Mouse (Mus musculus): ENCODE data around the gene Il21. TPM values are rescaled to one million over a fixed set of nuclear protein-coding genes. Genes with fewer than 3 reads are reported as not detected.

Il21 gene
- total RNA-seq, 2 experiments from 2014 or later, result 0.48 TPM; not detected in 1

DNA sequence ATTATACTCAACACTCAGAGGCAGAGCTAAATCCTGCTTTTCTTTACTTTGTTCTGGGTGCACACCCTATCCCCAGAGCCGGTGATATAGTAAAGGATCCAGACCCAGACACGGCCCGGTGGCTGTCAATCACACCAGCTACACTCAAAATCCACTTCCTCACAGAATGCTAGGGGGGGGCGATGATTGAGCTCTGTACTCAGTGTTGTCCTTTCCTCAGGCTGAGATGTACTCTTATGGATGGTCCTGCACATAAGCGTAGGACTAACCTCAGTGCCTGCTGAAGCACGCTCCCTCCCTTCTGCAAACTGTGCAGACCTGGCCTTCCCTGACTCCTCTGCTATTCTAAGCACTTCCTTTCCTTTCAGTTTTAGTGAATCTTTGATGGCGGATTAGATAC is 29.6 kb downstream of the Il21 start:
- intact Hi-C loops (cut with DNase I), result loop anchor here (5.0 kb wide), 2 partner anchors 151 to 566 kb away; no protein-coding TSS in a partner anchor
- no peak for DNase-seq (ENCODE audit: low spot score in 2 of 2)

DNA sequence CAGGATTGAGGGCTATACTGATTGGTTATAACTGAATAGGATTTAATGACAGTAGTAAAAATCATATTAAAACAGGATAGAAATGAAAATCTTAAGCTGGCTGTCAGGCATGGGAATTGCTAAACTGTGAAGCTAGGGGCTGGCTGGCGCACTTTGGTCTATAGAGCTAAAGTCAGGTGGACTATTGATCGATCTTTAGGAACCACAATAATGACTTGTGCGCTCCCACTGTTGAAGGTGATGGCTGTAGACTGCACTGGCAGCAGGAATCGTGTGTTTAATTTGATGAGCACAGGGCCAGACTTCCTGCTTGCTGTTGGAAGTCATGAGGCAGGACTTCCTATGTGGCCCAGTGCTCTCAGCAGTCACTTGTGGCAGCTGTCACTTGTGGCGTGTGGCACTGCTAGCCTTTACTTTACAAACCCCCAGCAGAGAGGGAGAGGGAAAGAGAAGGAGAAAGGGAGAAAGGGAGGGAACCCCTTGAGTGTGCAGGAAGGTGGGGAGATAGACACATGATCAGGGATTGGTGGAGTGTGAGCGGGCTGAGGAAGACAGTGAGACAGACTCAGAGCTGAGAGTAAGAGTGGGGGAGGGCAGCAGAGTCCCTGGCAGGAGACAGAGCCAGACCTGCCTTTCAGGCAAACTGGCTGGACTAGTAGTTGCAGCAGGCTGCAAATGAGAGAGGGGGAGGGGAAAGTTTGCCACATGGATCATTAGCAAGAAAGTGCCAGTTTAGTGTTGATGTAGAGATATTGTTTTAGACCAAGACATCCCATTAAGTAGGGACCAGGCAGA is 31.1 kb downstream of the Il21 start:
- intact Hi-C loops (cut with DNase I), result loop anchor here (5.0 kb wide), 2 partner anchors 149 to 564 kb away; no protein-coding TSS in a partner anchor
- DNase-seq (ENCODE audit: low spot score in 2 of 2), result no peak

DNA sequence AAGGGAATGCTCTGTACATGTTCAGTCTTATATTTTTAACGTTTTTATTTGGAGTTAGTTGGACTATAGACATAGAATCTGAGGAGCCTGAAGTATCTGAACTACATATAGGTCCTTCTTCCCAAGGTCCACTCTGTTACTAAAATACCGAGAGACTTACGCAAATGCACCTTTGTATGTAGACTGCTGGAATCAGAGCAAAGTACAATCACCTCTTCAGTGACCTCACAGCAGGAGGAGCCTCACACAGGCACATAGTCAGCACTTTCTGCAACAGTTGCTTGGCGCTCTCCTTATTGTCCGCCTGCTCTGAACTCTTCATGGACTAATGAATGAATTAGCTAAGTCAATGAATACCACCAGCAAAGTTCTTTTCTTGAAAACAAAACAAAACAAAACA is 34.1 kb downstream of the Il21 start:
- intact Hi-C loops (cut with DNase I), result no loop called here

DNA sequence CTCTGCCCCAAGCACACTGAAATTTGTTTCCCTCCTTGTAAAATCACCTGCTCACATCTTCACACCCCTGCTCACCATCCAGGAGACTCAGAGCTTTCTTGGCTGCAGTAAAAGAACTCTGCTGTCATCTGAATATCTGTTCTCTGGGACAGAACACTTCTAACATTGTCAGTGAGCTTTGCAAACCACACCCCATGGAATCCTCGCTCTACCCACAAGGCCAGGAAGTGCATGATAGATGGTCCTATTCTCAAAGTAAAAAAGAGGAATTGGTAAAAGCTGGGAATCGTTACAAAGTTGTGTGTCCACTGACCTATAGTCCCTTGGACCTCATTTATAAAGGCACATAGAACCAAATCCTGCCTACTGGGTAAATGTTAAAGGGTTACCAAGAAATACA is 40.5 kb downstream of the Il21 start:
- DNase-seq (ENCODE audit: low spot score in 2 of 2), result no peak
- intact Hi-C loops (cut with DNase I), result no loop called here

More for the DNA sequence above, 34.1 kb downstream of the Il21 start:
- DNase-seq (ENCODE audit: low spot score in 2 of 2), result no peak

DNA sequence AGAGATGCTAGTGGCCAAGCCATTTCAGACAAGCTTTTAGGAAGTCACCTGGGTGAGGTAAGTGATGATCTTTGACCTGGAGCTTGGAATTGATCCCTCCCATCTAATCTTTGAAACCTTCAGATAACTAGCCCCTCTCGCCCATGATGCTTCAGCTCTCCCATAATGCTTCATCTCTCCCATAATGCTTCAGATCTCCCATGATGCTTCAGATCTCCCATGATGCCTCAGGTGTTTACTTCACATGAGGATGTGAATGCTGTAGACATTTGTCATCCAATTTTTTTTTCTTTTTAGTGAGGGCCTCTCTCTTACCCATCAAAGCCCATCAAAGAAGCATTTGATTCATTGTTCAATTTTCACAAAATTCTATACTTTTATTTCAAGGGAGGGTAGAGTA is 46.9 kb downstream of the Il21 start:
- intact Hi-C loops (cut with DNase I), result no loop called here
- no peak for DNase-seq (ENCODE audit: low spot score in 2 of 2)

DNA sequence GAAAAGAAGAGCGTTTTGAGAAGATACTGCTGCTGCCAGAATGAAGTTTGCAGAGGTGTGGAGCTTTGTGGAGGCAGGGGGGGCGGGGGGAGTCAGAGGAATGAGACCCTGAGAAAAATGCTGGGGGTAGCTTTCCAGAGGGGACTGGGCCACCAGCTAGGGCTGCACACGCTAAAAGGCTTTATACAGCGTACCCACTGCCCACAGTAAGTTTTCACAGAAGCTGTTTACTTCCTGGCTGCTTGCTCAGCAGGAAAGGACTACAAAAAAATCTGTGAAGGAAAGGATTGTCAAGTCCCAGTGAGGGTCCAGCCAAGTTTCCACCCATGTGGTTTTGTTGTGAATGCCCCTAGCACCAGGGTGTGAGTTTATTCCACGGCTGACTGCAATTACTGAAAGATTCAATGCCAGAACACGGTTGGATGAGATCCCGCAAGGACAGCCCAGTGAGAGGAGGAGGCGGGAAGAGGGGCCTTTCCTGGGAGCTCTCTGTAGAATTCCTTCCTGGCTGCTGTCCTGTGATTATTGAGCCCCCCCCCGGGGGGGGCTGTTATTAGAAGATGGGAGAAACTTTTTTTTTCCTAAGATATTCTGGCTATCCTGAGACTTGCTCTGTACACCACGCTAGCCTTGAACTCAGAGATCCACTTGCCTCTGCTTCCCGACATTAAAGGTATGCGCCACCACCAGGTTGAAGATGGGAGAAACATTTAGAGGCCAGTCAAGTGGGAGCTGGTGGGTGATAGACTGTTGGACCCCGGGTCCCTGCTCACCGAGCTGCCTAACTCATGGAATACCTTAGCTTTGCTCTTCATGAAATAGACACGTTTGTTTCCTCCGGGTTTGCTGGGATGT is 49.8 kb downstream of the Il21 start:
- peak; percentile 8 to 29 for DNase-seq (ENCODE audit: low spot score in 2 of 2)
- intact Hi-C loops (cut with DNase I), result no loop called here

DNA sequence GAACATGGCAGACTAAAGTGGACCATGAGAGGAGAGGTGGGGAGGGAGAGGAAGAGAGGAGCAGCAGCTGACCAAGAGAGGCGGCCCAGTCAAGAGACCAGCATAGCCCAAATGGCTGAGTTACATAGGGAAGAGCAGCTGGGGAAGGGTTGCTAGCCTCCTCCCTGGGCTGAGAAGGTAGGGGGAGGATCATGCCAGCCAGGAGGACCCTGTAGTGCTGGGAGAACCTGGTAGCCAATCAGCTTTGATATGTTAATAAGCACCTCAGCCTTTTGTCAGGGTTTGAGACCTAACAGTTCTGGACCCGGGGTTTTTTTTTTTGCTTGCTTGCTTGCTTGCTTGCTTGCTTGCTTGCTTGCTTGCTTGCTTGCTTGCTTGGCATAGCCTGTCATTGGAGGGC is 51.4 kb downstream of the Il21 start:
- intact Hi-C loops (cut with DNase I), result no loop called here
- no peak for DNase-seq (ENCODE audit: low spot score in 2 of 2)

DNA sequence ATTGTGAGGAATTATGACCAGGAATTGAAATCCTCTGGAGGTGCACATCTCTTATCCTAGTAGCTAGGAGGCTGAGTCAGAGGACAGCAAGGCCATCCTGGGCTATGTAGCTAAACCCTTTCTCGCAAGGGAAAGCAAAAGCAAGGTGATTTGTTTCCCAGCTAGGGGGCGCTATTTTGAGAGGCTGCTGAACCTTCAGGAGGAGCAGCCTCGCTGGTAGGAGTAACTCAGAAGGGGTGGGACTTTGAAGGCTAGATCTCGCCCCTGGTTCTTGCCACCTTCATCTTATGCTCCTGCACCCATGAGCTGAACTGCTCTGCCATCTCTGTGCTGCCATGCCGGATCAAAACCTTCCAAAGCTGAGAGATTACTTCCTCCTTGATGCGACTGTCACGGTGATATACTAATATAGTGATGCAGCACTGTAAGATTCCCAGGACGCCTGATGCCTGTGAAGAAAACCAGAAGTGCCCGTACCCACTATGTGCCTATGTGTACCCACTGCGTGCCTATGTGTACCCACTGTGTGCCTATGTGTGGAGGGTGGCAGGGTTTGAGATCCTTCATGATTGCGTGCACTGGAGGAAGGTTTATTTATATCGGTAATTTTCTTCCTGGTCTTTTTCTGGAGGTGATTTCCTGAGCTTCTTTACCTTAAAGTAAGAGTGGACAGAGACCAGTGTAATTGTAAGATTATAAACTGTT is 52.2 kb downstream of the Il21 start:
- intact Hi-C loops (cut with DNase I), result no loop called here
- DNase-seq (ENCODE audit: low spot score in 2 of 2), result no peak

DNA sequence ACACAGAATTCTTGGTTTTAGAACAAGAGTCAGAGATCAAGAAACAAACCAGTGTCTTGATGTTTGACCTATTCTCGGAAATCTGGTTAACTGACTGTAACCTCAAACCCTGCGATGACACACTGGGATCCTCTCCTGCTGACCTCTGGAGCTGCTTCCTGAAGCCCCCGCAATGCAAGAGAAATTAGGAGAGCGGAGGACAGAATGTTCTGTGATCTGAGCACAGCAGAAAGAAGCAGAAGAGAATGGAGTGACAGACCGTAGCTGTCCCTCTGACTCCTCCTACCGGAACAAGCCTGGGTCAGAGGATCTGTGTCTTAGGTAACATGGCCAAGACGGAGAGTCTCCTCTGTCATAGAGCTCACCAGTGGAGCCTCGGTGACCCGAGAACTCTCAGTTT is 53.0 kb downstream of the Il21 start:
- DNase-seq (ENCODE audit: low spot score in 2 of 2), result no peak
- intact Hi-C loops (cut with DNase I), result no loop called here

DNA sequence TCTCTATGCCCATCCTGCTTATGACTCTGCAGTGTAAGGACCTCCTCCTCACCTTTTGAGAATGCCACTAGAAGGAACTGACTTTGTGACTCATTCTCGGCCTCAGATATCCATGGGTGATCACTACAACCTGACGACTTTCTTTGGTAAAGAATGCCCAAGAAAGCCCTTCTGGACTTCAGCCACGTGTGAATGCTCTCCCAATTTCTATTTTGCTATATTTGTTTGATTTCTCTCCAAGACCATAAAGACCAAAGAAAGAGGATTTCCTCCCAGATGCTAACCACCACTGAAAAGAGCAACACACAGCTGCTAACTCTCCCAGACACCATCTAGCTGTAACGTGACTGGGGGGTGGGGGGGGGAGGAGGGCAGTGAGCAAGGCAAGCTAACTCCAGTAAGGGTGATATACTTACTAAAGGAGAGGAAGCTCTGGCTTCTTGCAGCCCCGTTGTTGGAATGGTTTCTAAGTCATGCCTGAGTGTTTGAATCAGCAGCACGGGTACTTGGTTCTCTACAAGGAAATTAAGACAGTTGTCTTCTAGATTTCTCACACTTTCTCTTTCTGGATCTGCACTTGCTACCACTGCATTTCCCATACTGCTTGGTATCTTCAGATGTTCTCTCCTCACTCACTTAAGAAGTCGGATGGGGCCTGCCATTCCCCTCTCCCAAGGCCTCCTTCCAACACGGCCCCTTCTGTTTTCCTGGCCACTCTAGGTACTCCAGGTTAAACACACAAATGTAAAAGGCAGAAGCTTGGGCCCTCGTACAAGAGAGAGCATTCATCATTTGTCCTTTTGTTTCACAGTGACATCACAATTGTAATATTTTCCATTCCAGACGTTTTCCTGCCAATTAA is 57.5 kb downstream of the Il21 start:
- intact Hi-C loops (cut with DNase I), result no loop called here
- DNase-seq (ENCODE audit: low spot score in 2 of 2), result no peak

DNA sequence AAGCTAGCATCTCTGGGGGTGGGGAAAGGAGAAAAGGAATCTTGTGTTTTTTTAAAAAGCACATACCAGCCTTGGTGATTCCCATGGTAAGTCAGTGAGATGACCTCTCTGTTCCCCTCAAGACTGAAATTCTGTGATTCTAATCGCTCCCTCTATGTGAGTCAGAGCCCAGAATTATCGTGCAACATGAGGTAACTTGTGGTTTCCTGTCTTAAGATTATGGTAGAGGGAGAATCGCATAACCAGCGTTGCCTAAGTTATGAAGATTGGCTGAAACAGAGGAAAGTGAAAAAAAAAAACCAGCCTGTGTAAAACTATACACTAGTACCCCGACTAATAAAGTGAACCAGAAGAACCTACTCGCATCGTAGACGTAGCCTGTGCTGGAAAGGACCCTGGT is 59.2 kb downstream of the Il21 start:
- intact Hi-C loops (cut with DNase I), result no loop called here
- DNase-seq (ENCODE audit: low spot score in 2 of 2), result no peak

Small RNA genes within 50 kb of the gene (microRNA-seq; reads per million reads assigned to microRNA genes)
- 0 reads per million in 2 experiments for gene Gm24169

Other genes with a start within 250 kb of the Il21 start
- gene Adad1, start 169.1 kb downstream of the Il21 start, total RNA-seq (2021), result not detected
- not detected for gene Il2, start 106.7 kb downstream of the Il21 start, total RNA-seq (2021)
- gene Bbs12, start 79.9 kb upstream of the Il21 start, total RNA-seq (2021), result 1 to 10 TPM; 5.3 to 5.6 TPM
- 1 to 10 TPM; 6.7 to 7.9 TPM for gene Cetn4, start 80.1 kb upstream of the Il21 start, total RNA-seq (2021)
- 1 to 10 TPM; 4.1 to 4.9 TPM for gene Fgf2, start 115.7 kb upstream of the Il21 start, total RNA-seq (2021)
- gene Spata5, start 187.3 kb upstream of the Il21 start, total RNA-seq (2021), result 10 to 100 TPM; 21.1 to 21.5 TPM
- 1 to 10 TPM; 5.0 to 7.0 TPM for gene Nudt6, start 187.6 kb upstream of the Il21 start, total RNA-seq (2021)

Measured in left cerebral cortex, postnatal 25 days (tissue).